Mouse (Mus musculus): ENCODE measurements around the gene Xylt1. TPM values are rescaled to one million over a fixed set of nuclear protein-coding genes. Genes with fewer than 3 reads are reported as not detected.

Gene Xylt1
- polyA plus RNA-seq, 1 experiment, result 1.2 TPM

DNA sequence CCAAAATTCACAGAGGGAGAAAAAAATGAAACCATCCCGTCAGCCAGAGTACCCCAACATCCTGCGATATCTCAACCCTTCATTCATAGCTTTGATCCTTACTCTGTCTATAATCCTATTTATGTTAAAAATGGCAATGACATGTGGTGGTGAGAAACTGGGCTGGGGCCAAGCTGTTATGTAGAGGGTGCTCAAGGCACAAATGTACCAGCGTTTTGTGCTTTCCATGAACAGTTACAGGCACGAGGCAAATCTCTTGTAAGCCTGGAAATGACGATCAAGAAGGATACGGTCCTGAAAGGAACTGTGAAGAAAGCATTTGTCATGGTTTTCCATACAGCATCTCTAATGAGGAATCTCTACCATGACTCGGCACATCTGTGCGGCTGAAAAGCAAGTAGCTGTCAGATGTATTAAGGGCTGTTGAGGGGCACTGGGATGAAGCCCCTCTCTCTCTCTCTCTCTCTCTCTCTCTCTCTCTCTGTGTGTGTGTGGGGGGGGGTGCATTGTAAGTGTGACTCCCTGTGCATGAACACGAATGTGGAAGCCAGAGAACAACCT is 183.2 kb downstream of the Xylt1 start:
- no peak for DNase-seq (ENCODE audit: low read depth)

DNA sequence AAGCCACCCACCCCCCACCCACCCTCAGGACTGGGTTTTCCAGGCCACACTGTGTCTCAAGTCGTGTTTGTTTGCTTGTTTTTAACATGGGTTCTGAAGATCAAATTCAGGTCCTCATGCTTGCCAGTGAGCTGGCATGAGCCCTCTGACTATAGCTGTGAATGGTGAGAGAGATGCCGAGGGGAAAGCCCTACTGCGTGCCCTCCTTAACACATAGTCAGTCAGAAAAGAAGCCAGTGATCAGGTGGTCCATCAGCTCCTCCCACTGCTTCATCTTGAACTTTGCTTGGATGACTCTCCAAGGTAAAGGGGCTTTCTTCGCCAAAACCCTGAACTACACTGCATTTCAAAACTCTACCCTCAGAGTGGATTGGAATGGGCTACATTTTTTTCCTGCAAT is 183.8 kb downstream of the Xylt1 start:
- DNase-seq (ENCODE audit: low read depth), result no peak

DNA sequence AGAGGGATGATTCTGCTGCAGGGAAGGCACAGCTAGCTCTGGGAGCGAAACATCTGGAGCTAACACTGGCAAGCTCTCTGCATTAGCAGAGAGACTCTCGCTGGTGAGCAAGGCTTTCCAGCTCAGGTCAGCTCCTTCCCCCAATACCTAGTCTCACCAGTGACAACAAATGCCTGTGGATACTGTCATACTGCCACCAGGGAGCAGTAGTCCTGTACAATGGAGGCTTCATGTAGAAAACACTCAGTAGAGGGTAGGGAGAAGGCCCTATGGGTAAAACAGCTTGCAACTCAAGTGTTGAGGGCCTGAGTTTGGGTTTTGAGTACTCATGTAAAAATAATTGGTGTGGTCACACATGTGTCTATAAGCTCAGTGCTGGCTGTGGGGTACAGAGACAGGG is 185.3 kb downstream of the Xylt1 start:
- no peak for DNase-seq (ENCODE audit: low read depth)

DNA sequence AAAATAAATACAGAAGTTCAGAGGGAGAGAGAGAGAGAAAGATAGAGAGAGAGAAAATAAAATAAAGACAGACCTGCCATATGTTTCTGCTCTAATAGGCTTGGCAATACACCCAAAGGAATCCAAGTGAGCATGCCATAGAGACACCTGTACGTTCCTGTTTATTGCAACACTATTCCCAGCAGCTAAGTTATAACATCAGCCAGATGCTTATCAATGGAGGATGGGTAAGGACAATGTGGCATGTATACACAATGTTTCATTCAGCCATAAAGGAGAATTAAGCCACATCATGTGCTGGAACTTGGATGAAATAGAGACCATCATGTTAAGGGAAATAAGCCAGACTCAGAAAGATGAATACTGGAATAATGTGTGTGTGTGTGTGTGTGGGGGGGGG is 186.1 kb downstream of the Xylt1 start:
- DNase-seq (ENCODE audit: low read depth), result peak; percentile 74

DNA sequence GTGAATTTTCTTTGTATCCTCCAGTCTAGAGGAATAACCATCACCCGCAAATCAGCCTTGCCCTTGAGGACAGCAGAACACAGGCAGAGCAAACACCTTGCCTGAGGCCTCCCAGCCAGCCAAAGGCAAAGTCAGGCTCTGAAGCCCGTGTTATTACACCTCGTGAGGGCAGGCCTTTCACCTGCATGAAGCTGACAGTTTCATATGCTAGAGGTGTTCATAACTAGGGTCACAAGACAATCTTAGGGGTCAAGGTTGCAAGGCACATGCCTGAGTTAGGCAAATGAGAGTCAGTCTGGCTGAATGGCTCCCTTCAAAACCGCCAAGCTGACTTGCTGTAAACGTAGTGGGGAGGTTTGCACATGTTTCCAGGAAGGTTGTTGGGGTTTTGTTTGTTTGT is 186.5 kb downstream of the Xylt1 start:
- no peak for DNase-seq (ENCODE audit: low read depth)

GRCm38 (mm10) chr7:117567653-117568340 is 187.0 kb downstream of the Xylt1 start:
- no peak for DNase-seq (ENCODE audit: low read depth)

DNA sequence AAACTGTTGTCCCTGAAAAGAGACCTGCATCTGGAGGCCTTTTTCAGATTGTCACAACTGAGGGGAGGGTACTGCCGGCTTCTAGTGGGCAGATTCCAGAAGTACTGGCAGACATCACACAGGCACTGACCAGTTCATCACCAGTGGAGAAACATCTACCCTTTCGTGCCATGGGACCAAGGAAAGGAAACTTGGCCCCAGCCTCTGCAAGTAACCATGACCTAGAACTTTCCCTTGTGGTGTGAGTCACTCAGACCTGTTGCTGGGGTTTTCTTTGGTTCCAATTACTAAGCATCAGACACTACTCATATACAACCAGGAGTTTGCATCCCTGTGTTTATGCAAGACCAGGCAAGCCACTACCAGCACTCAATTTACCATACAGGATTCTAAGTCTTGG is 190.4 kb downstream of the Xylt1 start:
- no peak for DNase-seq (ENCODE audit: low read depth)

DNA sequence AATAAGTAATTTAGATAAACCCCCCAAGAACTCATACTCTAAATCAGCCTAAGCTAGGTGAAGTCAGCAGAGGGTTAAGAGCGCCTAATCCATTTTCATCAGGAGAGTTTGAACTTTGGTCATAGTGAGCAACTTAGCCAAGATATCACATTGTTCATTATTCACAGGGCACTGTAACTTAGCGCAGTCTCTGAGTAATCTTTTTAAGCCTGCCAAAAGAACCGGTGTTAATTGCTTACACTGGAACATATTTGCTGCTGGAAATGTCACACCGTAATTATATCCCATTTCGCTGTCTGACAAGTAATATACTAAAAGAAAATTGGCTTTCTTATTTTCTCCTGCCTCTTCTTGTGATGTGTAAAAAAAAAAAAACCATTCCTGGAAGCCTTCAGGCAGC is 190.9 kb downstream of the Xylt1 start:
- no peak for DNase-seq (ENCODE audit: low read depth)

- no peak for DNase-seq (ENCODE audit: low read depth)
Observed at GRCm38 (mm10) chr7:117573170-117573569, 192.4 kb downstream of the Xylt1 start.

GRCm38 (mm10) chr7:117575417-117575816 is 194.6 kb downstream of the Xylt1 start:
- DNase-seq (ENCODE audit: low read depth), result no peak

DNA sequence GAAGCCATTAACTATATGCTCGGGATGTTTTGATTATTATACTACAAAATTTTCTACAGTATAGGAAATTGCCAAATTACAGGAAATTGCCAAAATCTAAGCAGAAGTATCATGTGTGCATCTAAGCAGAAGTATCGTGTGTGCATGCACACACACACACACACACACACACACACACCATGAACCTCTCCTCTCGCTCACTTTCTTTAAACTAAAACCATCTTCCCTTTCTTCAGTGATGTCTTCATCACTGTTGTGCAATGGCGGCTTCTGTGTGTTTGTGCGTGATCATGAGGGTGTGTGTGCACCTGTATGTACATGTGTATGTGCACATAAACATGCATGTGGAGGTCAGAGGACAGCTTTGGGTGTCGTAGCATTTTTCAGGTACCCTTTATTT is 196.3 kb downstream of the Xylt1 start:
- DNase-seq (ENCODE audit: low read depth), result no peak

DNA sequence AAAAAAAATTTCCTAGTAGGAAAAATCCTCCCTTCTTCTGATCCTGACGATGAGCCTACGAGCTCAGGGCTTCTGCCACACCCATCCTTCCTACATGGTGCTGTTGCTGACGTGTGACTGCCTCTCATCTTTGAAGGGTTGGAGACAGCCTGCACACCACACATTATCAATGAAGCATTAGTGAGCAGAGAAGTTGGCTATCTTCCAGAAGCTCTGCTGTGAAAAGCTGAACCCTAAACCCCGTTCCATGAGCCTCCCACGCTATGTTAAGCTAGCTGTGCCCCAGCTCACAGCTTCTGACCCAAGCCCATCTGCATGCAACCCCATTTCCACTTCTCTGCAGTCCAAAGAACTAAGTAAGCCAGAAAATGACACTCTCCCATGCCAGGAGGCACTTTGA is 204.4 kb downstream of the Xylt1 start:
- no peak for DNase-seq (ENCODE audit: low read depth)

- DNase-seq (ENCODE audit: low read depth), result no peak
Observed at GRCm38 (mm10) chr7:117586811-117587210, 206.0 kb downstream of the Xylt1 start.

DNA sequence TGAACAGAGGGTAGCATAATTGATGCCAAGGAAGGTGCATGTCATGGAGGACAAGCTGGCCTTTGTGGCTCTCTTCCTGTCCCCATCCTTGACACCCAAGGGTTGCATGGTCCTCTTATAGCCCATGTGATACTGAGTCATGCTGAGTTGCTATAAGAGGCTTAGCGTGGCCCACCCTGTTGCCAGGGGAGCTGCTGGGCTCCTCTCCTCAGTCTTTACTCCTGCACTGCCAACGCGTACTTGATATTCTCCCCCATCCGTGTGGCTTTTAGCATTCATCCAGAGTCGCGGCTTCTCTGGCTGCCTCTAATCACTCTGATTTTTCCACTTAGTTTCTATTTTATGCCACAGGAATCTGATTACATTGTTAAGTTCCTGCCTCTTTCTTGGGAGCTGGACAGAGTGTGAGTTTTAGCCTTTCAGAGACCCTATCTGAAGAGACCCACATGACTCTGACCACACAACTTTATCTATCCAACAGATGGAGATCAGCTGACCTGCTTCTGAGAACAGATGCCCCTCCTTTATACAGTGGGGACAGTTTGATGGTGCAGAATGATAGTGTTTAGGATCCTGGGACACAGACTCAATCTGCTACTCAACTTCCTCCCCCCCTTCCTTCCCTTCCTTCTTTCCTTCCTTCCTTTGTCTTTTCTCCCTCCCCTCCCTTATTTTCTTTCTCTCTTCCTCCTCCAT is 206.6 kb downstream of the Xylt1 start:
- no peak for DNase-seq (ENCODE audit: low read depth)

DNA sequence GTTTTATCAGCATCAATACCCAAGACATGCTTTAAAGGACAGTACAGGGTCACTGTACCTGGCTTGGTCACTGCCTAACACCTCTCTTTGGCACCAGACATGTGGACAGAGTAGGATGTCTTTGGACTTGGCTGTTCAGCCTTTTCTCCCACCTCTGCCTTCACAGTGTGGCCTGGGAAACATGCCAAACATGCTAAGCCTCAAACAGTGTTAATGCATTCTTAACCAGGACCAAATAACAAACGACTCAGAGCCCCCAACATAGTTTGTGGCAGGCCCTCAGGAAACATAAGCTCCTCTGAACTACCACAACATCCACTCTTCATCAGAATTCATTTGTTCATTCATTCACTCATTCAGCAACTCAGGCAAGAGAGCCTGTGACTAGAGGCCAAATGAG is 207.6 kb downstream of the Xylt1 start:
- no peak for DNase-seq (ENCODE audit: low read depth)

GRCm38 (mm10) chr7:117589359-117589758 is 208.6 kb downstream of the Xylt1 start:
- no peak for DNase-seq (ENCODE audit: low read depth)

DNA sequence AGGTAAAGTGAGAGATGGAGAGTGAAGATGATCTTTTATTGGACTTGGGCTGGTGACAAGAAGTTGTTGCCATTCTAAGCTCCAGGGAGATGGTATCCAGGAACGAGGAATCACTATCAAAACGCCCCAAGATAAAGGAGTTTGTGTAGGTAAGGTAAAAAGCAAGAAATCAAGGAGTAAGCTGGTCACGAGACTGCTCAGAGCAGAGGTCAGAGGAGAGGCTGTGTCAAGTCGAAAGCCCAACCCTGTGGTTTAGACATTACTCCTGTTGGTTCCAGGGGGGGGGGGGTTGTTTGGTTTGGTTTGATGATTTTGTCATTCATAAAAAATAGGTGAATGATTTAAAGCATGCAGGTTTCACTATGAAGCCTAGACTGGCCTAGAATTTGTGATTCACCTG is 209.0 kb downstream of the Xylt1 start:
- no peak for DNase-seq (ENCODE audit: low read depth)

DNA sequence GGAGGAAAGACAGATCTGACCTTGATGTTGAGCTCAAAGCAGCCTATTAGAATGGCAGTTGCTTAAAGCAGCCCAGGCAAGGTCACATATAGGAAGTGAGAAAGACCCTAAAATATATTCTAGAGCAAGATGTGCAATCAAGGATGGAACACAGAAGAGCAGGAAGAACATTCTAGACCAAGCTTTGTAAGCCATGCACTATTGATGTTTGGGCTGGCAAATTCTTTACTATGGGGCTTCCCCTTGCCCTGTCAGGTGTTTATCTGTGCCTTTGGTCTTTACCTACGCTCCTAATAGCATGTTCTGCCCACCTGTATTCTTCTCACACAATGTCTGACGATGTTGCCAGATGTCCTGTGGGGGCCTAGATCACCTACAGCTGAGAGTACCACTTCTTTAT is 213.4 kb downstream of the Xylt1 start:
- no peak for DNase-seq (ENCODE audit: low read depth)

- no peak for DNase-seq (ENCODE audit: low read depth)
Observed at GRCm38 (mm10) chr7:117595029-117595695, 214.4 kb downstream of the Xylt1 start.

- DNase-seq (ENCODE audit: low read depth), result no peak
Observed at GRCm38 (mm10) chr7:117600443-117600842, 219.7 kb downstream of the Xylt1 start.

GRCm38 (mm10) chr7:117610439-117610838 is 229.7 kb downstream of the Xylt1 start:
- DNase-seq (ENCODE audit: low read depth), result no peak

DNA sequence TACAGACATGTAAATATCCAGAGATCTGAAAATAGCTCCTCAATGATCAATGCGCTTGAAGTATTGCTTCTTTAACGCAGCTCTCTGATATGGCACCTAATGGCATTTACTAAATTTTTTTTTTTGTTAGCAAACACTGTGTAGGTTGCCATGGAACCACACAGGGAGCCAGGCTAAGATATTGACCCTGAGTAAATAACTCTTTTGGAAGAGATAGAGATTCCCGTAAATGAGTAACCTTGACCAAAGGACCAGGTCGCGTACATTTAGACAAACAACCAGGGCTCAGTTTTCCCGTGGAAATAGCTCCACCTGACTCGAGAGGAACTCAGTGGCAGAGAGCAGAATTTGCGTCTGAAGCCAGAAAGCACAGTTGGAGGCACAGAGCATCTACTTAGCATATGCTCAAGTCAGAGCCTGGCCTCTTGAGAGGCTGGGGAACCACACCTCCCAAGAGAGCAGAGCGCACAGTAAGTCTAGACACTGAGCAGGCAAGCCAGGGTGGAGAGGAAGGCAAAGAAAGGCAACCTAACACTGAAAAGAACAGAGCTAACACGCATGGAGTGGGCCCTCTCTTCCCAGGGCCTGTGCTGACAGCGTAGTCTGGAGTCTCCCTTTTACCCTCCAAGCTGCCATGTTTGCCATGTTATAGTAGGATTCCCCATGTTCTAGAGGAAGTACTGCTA is 232.2 kb downstream of the Xylt1 start:
- no peak for DNase-seq (ENCODE audit: low read depth)

All from gonadal fat pad, adult 2 months (tissue).